Mouse (Mus musculus) layer of hippocampus, adult 2 months (tissue): ENCODE measurements around the gene Tnik. TPM values are rescaled to one million over a fixed set of nuclear protein-coding genes. Genes with fewer than 3 reads are reported as not detected.
A peak's percentile ranks its signal among the peaks of the same experiment; 100 is the strongest.

Source experiments
- DNase-seq, 2 experiments: peaks; one replicate each; pipeline ENCODE4 v3.0.0; 2022; ENCODE audit warnings: low spot score in 2 of 2
- H3K27ac ChIP-seq: fragments of 200-600 bp; 2 replicates; pipeline ENCODE4 v1.8.1; 2022
- H3K4me3 ChIP-seq: fragments of 200-600 bp; 2 replicates; pipeline ENCODE4 v1.8.1; 2022; ENCODE audit warnings: mild to moderate bottlenecking
- CTCF ChIP-seq: fragments of 200-600 bp; conservative IDR thresholded peaks from 2 replicates; pipeline ENCODE4 v1.8.1; 2022; ENCODE audit warnings: antibody characterized with exemption, mild to moderate bottlenecking, moderate library complexity
- total RNA-seq, 2 experiments: library from RNA; stranded (reverse); gene quantifications; 2 replicates each; pipeline ENCODE4 v1.2.3; 2021

The Tnik gene
- total RNA-seq, 2 experiments from 2014 or later, result 220 to 223 TPM

DNA sequence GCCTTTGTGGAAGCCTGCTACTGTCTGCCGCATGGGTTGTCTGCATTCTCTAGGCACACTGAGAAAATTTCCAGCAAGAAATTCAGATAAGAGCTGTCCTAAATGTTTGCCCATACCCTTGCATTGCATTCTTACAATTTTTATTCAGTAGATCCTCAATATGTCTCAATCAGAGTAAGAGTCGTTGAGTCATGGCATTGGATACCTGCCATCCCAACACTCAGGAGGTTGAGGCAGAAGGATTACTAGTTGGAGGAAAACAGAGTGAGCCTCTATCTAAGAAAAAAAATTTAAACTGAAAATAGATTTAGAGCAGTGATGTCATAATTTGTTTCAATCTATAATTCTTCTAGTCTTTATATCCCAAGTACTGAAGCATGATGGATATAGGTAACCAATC lies 109.4 kb downstream of the Tnik start:
- no peak overlapping the region for H3K27ac ChIP-seq
- no peak for TF ChIP-seq CTCF
- no peak for DNase-seq
- no peak overlapping the region for H3K4me3 ChIP-seq

DNA sequence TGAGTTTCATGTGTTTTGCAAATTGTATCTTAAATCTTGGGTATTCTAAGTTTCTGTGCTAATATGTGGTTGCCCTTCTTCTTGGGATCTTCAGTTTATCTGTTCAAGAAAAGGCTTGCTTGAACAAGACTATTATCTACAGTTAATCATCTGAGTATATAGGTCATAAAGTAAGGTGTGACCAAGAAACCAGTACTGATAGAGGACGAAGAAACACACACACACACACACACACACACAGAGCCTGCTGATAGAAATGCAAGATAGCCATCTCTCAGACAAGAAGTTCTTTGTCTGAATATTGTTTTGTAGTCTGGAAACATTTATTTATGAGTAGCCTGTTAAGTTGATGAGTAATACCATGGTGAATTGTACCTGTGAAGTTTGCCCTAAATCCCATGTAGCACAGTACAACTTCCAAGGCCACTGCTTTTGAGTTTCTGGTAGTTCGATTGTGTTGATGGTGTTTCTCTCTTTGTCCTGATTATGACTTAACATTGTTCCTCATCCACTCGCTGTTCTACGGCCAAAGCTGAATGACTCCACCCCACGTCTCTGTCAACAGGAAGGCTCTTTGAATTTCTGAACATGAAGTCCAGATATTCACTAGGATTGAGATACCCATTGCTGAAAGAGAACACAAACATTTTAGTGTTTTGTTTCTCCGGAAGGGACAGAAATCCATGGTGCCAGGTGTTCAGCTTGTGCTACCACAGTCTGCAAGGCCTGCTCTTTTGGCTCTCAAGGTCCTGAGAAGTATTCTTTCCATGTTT lies 111.9 kb downstream of the Tnik start:
- Histone ChIP-seq H3K27ac (peak overlapping the region; percentile 20; the same call in 1 of the 2 replicates), H3K4me3 (no peak overlapping the region)
- DNase-seq, result no peak
- TF ChIP-seq CTCF, result no peak

DNA sequence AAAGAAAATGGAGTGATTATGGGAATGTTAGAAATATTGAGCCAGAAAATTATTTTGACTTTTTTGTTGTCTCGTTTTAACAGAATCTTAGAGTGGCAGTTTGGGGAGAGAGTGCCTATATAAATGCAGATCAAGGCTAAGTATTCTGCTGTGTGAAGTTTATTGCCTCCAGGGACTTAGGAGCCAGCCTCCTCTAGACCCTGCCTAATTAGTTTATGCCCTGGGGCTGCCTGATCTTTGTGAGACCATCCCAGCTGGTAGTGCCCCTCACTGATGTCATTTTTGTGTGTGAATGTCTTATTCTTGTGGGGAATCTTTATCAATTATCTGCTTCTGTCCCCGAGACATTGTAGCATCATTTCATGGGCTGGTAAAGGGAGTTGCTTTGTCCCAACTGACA lies 117.2 kb downstream of the Tnik start:
- Histone ChIP-seq H3K27ac (no peak overlapping the region), H3K4me3 (no peak overlapping the region)
- no peak for TF ChIP-seq CTCF
- no peak for DNase-seq

DNA sequence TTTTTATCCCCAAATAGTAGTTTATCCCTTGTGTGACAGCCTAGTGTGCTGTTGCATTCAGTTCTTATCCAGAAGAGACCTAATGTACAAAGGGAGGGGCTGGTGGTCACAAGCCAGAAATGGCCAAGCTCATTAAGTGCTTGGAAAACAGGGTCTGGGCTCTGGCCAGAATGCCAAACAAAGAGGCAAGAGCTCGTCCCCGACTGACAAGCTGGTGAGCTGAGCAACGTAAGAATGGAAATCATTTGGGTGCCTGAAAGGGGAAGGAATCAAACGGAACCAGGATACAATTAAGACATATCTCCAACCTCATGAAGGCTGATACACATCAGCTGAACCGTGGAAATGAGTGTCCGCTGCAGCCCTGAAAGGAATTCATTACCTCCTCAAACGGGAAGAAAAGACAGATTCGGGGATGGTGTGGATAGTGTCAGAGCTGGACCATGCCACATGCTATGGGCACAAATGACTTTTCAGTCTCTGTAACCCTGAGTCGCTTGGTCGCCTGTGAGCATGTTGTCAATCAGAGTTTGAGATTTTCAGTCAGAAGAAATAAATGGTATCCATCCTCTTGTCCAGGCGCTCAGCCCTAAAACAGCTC lies 120.6 kb downstream of the Tnik start:
- peak in 1 of 2 experiments; percentile 32 for DNase-seq
- no peak for TF ChIP-seq CTCF
- H3K27ac ChIP-seq, result peak overlapping the region; percentile 54
- H3K4me3 ChIP-seq, result no peak overlapping the region

DNA sequence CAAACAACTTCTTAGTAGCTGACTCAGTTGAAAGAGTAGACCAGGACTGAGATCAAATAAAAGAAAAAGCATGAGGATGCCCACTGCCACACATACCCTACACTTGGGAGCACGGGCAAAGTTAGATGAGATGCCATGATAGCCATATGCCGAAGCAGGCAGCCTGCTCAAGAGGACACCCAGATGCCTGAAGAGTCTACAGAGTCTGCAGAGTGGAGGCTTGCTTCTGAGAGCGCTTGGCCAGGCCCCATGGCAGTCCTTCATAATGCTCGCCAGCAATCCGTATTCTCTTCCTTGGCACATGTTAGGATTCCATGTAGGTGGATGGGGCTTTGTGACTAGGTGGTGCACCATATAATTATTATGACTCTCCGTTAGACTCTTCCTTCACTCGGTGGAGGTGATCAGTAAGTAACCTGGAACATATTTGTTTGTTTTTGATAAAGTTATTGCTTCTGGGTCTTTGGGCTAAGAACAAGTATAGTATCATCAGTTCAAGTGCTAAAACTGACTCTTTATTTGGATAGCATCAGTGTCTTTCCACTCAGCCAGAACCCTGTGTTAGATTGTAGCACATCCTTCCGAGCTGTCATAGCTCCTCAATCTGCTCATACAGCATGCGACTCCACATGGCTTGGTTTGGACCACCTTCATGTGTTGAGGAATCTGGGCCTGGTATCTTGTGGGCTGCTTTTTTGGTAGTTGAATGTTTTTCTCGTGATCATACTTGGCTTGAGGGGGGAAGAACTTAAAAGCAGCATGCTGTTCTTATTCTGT lies 122.4 kb downstream of the Tnik start:
- no peak for DNase-seq
- peak overlapping the region; percentile 54 for H3K27ac ChIP-seq

DNA sequence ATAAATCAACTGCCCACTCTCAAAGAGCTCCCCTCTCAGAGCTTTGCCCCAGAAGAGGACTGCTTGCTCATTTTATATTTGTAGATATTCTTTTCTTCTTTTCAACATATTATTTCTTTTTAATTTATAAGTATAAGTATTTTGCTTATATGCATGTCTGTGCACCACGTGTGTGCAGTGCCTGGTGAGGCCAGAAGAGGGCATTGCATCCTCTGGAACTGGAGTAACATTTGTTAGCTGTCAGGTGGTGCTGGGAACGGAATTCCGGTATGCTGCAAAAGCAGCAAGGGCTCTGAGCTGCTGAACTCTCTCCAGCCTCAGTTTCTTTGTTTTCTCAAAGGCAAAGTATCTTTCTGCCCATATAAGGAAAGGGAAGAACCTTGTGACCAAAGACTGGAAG lies 125.5 kb downstream of the Tnik start:
- DNase-seq, result no peak
- no peak overlapping the region for H3K27ac ChIP-seq
- peak; percentile 50 for TF ChIP-seq CTCF
- no peak overlapping the region for H3K4me3 ChIP-seq

More for the DNA sequence above, 122.4 kb downstream of the Tnik start:
- TF ChIP-seq CTCF, result no peak
- H3K4me3 ChIP-seq, result no peak overlapping the region

DNA sequence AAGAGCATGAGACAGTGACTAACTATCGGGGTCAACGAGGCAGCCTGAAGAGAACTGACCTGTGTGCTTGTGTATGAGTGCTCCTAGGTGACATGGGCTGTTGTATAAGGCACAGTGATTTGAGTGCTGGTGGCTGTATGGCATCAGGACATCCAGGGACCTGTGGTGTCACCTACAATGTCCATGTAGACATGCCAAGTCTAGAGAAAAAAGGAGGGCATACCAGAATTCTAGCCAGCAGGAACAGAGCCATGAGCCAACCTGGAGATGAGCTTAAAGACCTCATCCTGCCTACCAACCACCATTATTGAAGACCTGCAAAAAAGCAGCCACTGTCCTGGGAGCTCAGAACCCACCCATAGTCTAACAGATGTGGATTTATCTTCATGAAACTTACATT lies 127.2 kb downstream of the Tnik start:
- Histone ChIP-seq H3K4me3 (no peak overlapping the region), H3K27ac (no peak overlapping the region)
- no peak for TF ChIP-seq CTCF
- no peak for DNase-seq

DNA sequence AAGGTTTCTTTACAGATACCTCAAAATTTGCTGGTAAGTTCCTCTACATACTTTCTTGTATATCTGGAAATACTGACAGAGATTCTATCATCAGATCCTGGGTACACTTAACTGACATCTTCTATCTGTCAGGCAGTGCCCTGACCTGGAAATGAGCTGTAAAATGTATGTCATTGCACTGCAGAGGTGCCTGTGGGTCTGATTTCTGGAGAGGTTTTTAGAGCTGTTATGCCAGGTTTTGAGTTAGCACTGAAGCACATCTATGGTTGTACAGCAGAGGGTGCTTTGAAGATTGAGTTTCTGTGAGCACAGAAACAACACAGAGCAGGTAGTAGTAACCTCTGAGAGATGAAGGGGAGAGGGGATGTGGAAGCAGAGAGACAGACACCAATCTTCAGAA lies 129.5 kb downstream of the Tnik start:
- no peak for DNase-seq
- 0 out of 2 replicates have a peak, but pooled peaks have one; percentile 17 for TF ChIP-seq CTCF

DNA sequence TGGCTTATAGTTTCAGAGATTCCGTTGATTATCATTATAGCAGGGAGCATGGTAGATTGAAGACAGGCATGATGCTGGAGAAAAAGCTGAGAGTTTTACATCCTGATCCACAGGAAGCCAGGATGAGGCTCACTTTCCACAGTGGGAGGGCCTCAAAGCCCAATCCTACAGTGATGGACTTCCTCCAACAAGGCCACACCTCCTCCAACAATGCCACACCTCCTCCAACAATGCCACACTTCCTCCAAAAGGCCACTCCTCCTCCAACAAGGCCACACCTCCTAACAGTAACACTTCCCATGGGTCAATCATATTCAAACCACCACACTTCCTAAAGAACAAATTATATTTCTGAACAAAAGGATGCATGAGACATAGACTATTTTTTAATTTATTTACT lies 135.8 kb downstream of the Tnik start:
- no peak for TF ChIP-seq CTCF
- DNase-seq, result no peak
- Histone ChIP-seq H3K27ac (no peak overlapping the region), H3K4me3 (no peak overlapping the region)

More for the DNA sequence above, 129.5 kb downstream of the Tnik start:
- H3K4me3 ChIP-seq, result no peak overlapping the region
- no peak overlapping the region for H3K27ac ChIP-seq

DNA sequence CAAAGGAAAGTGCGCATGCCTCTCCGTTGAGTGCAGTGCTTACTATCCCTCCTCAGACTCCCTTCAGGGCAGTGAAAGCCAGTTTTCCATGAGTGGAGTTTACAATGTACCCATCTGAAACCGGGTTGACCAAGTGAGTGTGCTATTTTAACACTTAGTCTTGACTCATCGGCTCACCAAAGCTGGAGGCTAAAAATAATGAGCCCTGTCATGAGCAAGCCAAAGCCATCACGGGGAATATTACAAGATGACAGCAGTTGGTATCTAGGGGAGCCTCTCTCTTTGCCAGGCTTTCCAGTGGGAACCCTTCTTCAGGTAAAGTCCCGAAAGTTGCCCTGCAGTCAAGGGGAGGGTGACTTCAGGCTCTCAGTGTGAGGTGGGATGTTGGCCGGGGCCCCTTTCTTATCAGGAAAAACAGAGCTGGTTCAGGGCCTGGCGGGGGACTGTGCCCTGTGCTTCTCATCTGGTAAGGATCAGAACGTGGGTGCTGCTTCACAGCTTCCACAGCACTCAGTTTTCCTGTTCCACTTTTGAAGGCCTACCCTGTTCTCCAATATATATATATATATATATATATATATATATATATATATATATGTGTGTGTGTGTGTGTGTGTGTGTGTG lies 136.7 kb downstream of the Tnik start:
- no peak for TF ChIP-seq CTCF
- H3K27ac ChIP-seq, result no peak overlapping the region
- no peak overlapping the region for H3K4me3 ChIP-seq
- no peak for DNase-seq

DNA sequence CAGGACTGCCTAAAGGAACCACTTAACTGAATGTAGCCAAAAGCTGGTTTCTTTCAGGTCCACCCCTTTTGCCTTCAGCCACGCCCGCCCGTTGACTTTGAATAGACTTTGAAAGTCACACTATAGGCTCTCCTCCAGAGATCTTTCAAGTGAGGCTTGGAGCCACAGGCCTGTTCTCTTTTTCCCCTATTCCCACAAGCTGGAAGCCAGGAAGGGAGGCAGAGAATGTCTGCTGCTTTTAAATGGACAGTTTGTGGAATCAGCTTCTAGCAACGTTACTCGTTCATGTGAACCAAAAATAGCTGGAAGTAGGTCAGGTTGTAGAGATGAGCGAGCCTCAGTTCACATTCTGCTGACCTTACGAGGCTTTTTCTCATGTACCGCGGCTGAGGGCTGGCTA lies 138.3 kb downstream of the Tnik start:
- no peak for TF ChIP-seq CTCF
- DNase-seq, result no peak
- Histone ChIP-seq H3K4me3 (no peak overlapping the region), H3K27ac (peak overlapping the region; percentile 36)

DNA sequence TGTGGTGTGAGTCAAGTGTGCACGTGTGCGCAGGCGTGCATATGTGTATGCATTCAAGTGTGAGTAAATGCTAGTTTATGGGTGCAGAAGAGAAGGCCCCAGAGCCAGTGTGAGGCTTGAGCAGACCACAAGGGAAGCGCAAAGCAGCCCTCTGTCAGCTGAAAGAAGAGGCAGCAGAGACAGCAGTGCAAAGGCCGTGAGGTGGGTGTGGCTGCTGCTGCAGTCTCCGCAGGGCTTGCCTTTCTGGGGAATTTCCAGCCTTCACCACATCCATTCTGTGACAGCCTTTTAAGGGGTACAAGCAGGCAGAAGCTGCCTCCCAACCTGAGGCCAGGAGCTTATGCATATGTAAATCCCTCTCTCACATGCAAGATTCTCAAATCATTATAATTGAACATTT lies 139.2 kb downstream of the Tnik start:
- peak overlapping the region; percentile 36; the same call in 1 of the 2 replicates for H3K27ac ChIP-seq
- no peak for DNase-seq
- no peak overlapping the region for H3K4me3 ChIP-seq
- TF ChIP-seq CTCF, result no peak

DNA sequence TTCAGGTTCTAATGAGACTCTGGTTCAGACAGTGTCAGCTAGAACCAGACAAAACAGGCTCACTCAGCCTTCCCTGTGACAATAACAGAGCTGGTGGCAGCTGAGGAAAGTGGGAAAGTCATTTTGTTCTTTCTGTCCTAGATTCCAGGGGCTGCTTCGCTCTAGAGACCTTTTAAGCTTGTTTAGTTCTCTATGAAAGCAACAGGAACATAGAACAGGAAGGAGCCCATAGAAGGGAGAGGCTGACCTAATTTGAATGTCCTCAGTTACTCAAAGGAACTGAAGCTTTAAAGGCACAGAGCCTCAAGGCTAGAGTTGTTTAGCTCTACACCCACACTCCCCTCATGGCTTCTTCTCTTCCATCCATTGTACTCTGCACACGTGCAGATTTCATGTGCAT lies 142.4 kb downstream of the Tnik start:
- H3K27ac ChIP-seq, result peak overlapping the region; percentile 81

More for the DNA sequence above, 142.4 kb downstream of the Tnik start:
- no peak for DNase-seq
- TF ChIP-seq CTCF, result no peak
- no peak overlapping the region for H3K4me3 ChIP-seq
